ENCODE assay signal across 9 mouse cellular contexts in genomic region chr17:6016213-6016780, GRCm38 (mm10).
A peak's percentile ranks its signal among the peaks of the same experiment; 100 is the strongest.
DNase-seq lines count a peak whose midpoint lies in the region; ATAC-seq and TF ChIP-seq lines count a peak whose summit lies in the region.
"Had no signal": no experiment of that assay in that cellular context is flagged by ENCODE, and none has a peak within 500 bp of the region (broad histone marks: within the 10 kb centered on the region; RNA-seq: fewer than 3 reads in every experiment).

No protein-coding gene starts in this region.

- DNase-seq in G1E (ENCODE audit: low spot score), result no peak
- peak; percentile 31 for DNase-seq in embryo, embryonic 11 days
- peak; percentile 34 to 64 for DNase-seq in natural killer cell, adult 2 months (ENCODE audit: low spot score in 2 of 2)
- no peak for DNase-seq in cerebellum, postnatal 36 days
- no peak for DNase-seq in left cerebral cortex, adult 11 months (ENCODE audit: low spot score)
- DNase-seq in adrenal gland, postnatal 4 days (ENCODE audit: low spot score in 2 of 2), result no peak

- H3K9ac ChIP-seq in intestine, postnatal 0 days (ENCODE audit: low read depth, low read length), result no peak overlapping the region

- H3K27ac ChIP-seq in intestine, postnatal 0 days (ENCODE audit: low read depth, low read length), result no peak overlapping the region

- no peak for TF ChIP-seq CTCF in G1E (IDR thresholded peaks at IDR 0.05; ENCODE audit: low read depth, low read length)
- no peak for TF ChIP-seq CTCF in intestine, postnatal 0 days (IDR thresholded peaks at IDR 0.05; ENCODE audit: low read depth)

- whole genome bisulfite sequencing in intestine, postnatal 0 days, result 60% methylated on average over 7 of the region's 7 CpGs

- H3K27me3 ChIP-seq in G1E (ENCODE audit: insufficient read depth, low read length), result peaks cover 25% of the 10 kb centered on the region
- H3K27me3 ChIP-seq in intestine, postnatal 0 days (replicated peaks; ENCODE audit: control insufficient read depth, insufficient read depth, low read length), result no peaks in the 10 kb centered on the region

- H3K9me3 ChIP-seq in G1E (replicated peaks), result no peaks in the 10 kb centered on the region
- no peaks in the 10 kb centered on the region for H3K9me3 ChIP-seq in intestine, postnatal 0 days (ENCODE audit: control insufficient read depth)

- H3K36me3 ChIP-seq in G1E (replicated peaks), result no peaks in the 10 kb centered on the region
- H3K36me3 ChIP-seq in intestine, postnatal 0 days (ENCODE audit: control insufficient read depth, insufficient read depth), result peaks cover 30% of the 10 kb centered on the region

- H3K4me1 ChIP-seq in G1E (ENCODE audit: insufficient read depth, low read depth, low read length), result no peaks in the 10 kb centered on the region
- no peaks in the 10 kb centered on the region for H3K4me1 ChIP-seq in intestine, postnatal 0 days (replicated peaks; ENCODE audit: control insufficient read depth, insufficient read depth, low read length)

- no peak overlapping the region for H3K4me3 ChIP-seq in G1E (ENCODE audit: low read depth, low read length)
- H3K4me3 ChIP-seq in intestine, postnatal 0 days (ENCODE audit: low read depth, low read length), result no peak overlapping the region
- H3K4me3 ChIP-seq: erythroblast, embryonic 14.5 days; myocyte had no signal

- no peak overlapping the region for H3K4me2 ChIP-seq in intestine, postnatal 0 days (replicated peaks; ENCODE audit: low read depth)

- peak; percentile 34; the same call in 1 of the 2 replicates for ATAC-seq in G1E (ENCODE audit: extremely low read depth, insufficient number of reproducible peaks, low FRiP score, poor library complexity, severe bottlenecking)
- peak; percentile 60; the same call in 1 of the 2 replicates for ATAC-seq in intestine, postnatal 0 days

Comparison
In these comparisons a context has a peak if more than half of its experiments do, and no peak if none do; other contexts are left out.
1. DNase-seq: peak in embryo, embryonic 11 days (single experiment) and natural killer cell, adult 2 months (2 of 2); none in G1E (single experiment), cerebellum, postnatal 36 days (0 of 2), left cerebral cortex, adult 11 months (single experiment) and adrenal gland, postnatal 4 days (0 of 2).